Mouse (Mus musculus) bone marrow macrophage, adult 2 months (primary cell): ENCODE data around the gene Pde2a.

Experiments
- CTCF ChIP-seq: IDR thresholded peaks from 2 replicates; pipeline ENCODE4 v1.5.1; 2012; ENCODE audit warnings: low read depth, mild to moderate bottlenecking, low read length, moderate library complexity
- POLR2A ChIP-seq: IDR thresholded peaks from 2 replicates; pipeline ENCODE4 v1.6.1; 2012; ENCODE audit warnings: mild to moderate bottlenecking, low read depth, low read length, borderline replicate concordance

GRCm38 (mm10) chr7:101547651-101548050 lies 126.2 kb downstream of the Pde2a start:
- TF ChIP-seq CTCF (no peak), POLR2A (no peak)
